Mouse (Mus musculus): ENCODE measurements at regions not wholly inside any gene's neighbourhood (a gene's known extent, or its start where the extent isn't known, plus 50 kb on each side); places are given as distances from the start of the nearest gene placed in this dataset.

DNA sequence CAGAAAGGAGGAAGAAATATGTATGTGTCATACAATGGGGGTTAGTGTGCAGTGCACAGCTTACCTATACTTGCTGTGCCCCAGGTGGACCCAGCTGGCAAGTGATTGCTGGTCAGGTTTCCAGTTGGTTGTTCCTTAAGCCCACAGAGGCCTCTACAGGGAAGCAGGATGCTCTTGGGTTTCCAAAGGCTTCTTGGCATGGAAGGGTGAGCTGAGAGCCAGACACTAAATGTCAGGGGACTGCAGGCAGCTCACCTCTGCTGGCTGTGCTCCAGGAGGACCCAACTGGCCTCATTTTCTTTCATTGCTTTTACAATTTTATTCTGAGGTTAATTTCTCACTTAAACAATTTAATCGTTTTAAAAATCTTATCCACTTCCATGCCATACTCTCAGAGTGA, 108.1 kb downstream of the Gm10184 start:
- no peaks in the 10 kb centered on the region for H3K27me3 ChIP-seq (ENCODE audit: control insufficient read depth, insufficient read depth, low read length)
- no peaks in the 10 kb centered on the region for H3K9me3 ChIP-seq (ENCODE audit: control insufficient read depth, low read length)
- H3K4me3 ChIP-seq (ENCODE audit: low read depth, low read length), result no peak overlapping the region
- H3K27ac ChIP-seq (ENCODE audit: low read depth, low read length), result no peak overlapping the region
- ATAC-seq (replicated peaks; ENCODE audit: low FRiP score) (no peak), DNase-seq (ENCODE audit: low spot score) (no peak)
- H3K36me3 ChIP-seq (ENCODE audit: control insufficient read depth, insufficient read depth, low read length), result no peaks in the 10 kb centered on the region
- H3K9ac ChIP-seq (ENCODE audit: low read length), result no peak overlapping the region
- no peak overlapping the region for H3K4me2 ChIP-seq (ENCODE audit: low read depth, low read length, severe bottlenecking)
- no peaks in the 10 kb centered on the region for H3K4me1 ChIP-seq (replicated peaks; ENCODE audit: control insufficient read depth, insufficient read depth, low read length)
- 86% methylated on average over 1 of the region's 1 CpGs for WGBS

DNA sequence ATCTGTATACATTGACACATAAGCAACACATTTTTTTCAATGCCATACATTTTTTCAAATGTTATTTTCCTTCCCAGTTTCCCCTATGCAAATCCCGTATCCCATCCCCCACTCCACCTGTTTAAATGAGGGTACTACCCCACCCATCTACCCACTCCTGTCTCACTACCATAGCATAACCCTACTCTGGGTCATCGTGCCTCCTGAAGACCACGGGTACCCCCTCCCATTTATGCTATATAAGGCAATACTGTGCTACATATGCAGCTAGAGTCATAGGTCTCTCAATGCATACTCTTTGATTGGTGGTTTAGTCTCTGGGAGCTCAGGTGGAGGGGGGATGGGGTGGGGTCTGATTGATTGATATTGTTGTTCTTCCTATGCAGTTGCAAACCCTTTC, 132.7 kb downstream of the Gm10184 start:
- no peaks in the 10 kb centered on the region for H3K27me3 ChIP-seq (ENCODE audit: control insufficient read depth, insufficient read depth, low read length)
- no peaks in the 10 kb centered on the region for H3K36me3 ChIP-seq (ENCODE audit: control insufficient read depth, insufficient read depth, low read length)
- DNase-seq (ENCODE audit: low spot score), result no peak
- H3K9me3 ChIP-seq (ENCODE audit: control insufficient read depth, low read length), result no peaks in the 10 kb centered on the region
- H3K27ac ChIP-seq (ENCODE audit: low read depth, low read length), result no peak overlapping the region
- no peak for ATAC-seq (replicated peaks; ENCODE audit: low FRiP score)
- no peaks in the 10 kb centered on the region for H3K4me1 ChIP-seq (replicated peaks; ENCODE audit: control insufficient read depth, insufficient read depth, low read length)
- no peak overlapping the region for H3K4me2 ChIP-seq (ENCODE audit: low read depth, low read length, severe bottlenecking)
- H3K4me3 ChIP-seq (ENCODE audit: low read depth, low read length), result no peak overlapping the region
- H3K9ac ChIP-seq (ENCODE audit: low read length), result no peak overlapping the region
- 83% methylated on average over 3 of the region's 3 CpGs for WGBS

DNA sequence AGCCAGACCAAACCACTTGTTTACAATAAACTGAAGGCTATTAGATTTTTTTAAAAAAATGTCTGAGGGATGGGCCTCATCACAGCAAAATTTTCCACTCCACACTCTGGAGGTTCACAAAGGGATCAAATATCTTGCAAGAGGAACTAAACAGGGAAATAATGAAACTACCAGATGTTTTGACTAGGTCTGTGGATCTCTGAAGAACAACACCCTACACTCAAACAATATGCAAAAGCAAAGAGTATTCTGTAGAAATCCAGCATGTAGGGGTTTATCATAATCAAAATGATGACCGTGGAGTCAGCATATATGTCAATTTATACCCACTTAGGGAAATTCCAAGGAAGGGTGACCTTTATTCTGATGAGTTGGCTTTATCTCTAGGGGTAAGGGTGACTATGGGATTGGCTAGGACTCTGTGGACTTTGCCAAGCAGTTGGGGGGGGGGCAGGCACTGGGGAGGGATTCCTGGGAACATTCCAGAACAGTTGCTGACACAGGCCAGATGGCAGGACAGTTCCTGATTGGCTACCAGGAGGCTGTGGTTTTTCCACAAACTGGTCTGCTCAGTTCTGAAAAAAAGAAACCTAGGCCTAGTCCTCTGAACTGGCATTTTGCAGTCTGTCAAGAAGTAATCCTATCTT, 143.9 kb downstream of the Gm10184 start:
- Histone ChIP-seq H3K4me1 (replicated peaks; ENCODE audit: control insufficient read depth, insufficient read depth, low read length) (no peaks in the 10 kb centered on the region), H3K36me3 (ENCODE audit: control insufficient read depth, insufficient read depth, low read length) (no peaks in the 10 kb centered on the region), H3K27ac (ENCODE audit: low read depth, low read length) (no peak overlapping the region), H3K4me3 (ENCODE audit: low read depth, low read length) (no peak overlapping the region), H3K4me2 (ENCODE audit: low read depth, low read length, severe bottlenecking) (no peak overlapping the region), H3K9me3 (ENCODE audit: control insufficient read depth, low read length) (no peaks in the 10 kb centered on the region), H3K9ac (ENCODE audit: low read length) (no peak overlapping the region), H3K27me3 (ENCODE audit: control insufficient read depth, insufficient read depth, low read length) (no peaks in the 10 kb centered on the region)
- DNase-seq (ENCODE audit: low spot score) (no peak), ATAC-seq (replicated peaks; ENCODE audit: low FRiP score) (no peak)
- 89% methylated on average over 1 of the region's 1 CpGs for WGBS

DNA sequence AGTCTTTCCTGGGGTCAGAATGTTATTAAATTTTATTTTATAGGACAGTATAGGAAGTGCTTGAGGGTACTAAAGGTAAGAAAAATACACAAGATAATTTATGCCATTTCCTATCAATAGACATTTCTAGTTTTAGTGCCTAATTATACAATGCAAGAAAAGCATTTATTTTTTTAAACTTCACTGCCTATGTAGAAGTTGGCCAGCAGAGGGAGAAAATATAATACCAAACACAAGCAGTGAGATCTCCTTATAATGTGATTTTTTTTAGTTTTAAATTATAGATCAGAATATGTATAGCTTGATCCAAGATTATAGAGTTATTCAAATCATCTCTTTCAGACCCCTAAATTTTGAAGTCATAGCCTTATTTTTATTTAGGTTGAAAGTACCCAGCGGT, 172.8 kb downstream of the Gm10184 start:
- no peak for ATAC-seq (replicated peaks; ENCODE audit: low FRiP score)
- Histone ChIP-seq H3K27ac (ENCODE audit: low read depth, low read length) (no peak overlapping the region), H3K9ac (ENCODE audit: low read length) (no peak overlapping the region), H3K4me2 (ENCODE audit: low read depth, low read length, severe bottlenecking) (no peak overlapping the region), H3K9me3 (ENCODE audit: control insufficient read depth, low read length) (no peaks in the 10 kb centered on the region), H3K36me3 (ENCODE audit: control insufficient read depth, insufficient read depth, low read length) (no peaks in the 10 kb centered on the region), H3K4me3 (ENCODE audit: low read depth, low read length) (no peak overlapping the region), H3K4me1 (replicated peaks; ENCODE audit: control insufficient read depth, insufficient read depth, low read length) (no peaks in the 10 kb centered on the region), H3K27me3 (ENCODE audit: control insufficient read depth, insufficient read depth, low read length) (no peaks in the 10 kb centered on the region)
- 90% methylated on average over 1 of the region's 1 CpGs for WGBS
- no peak for DNase-seq (ENCODE audit: low spot score)

DNA sequence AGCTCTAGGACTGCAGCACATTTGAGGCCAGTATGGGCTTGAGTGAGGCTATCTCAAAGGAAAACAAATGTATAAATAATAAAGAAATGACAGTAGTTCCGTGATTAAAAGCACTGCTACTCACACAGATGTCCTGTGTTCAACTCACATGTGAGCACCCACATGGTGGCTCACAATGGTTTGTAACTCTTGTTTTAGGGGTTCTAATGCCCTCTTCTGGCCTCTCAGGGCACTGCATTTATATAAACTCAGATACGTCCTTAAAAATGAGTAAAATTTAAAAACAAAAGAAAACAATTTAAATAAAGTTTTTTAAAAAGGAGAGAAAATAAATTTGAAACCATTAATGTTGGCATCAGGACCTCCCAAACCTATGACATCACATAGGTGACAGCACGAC, 184.7 kb downstream of the Gm10184 start:
- no peak for DNase-seq (ENCODE audit: low spot score)
- no peak overlapping the region for H3K27ac ChIP-seq (ENCODE audit: low read depth, low read length)
- no peak overlapping the region for H3K4me3 ChIP-seq (ENCODE audit: low read depth, low read length)

DNA sequence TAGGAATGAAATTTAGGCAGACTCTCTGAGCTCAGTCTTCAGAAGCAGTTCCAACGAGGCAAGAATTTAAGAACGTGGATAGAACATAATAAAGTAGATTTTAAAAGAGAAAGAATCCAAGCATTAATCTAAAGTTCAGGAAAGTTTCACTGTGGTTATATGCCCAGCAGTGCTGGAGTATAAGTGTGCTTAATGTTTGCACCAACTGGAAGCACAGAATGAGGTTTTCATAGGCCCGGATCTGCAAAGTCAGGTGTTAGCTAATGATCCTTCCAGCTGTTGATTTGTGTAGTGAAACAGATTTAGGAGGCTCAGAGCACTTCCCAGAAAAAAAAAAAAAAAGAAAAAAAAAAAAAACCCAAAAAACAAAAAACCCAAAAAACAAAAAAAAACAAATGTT, 228.5 kb downstream of the Gm10184 start:
- Histone ChIP-seq H3K4me3 (ENCODE audit: low read depth, low read length) (no peak overlapping the region), H3K4me2 (ENCODE audit: low read depth, low read length, severe bottlenecking) (no peak overlapping the region), H3K4me1 (replicated peaks; ENCODE audit: control insufficient read depth, insufficient read depth, low read length) (no peaks in the 10 kb centered on the region), H3K9ac (ENCODE audit: low read length) (no peak overlapping the region), H3K36me3 (ENCODE audit: control insufficient read depth, insufficient read depth, low read length) (no peaks in the 10 kb centered on the region), H3K27ac (ENCODE audit: low read depth, low read length) (no peak overlapping the region), H3K9me3 (ENCODE audit: control insufficient read depth, low read length) (no peaks in the 10 kb centered on the region), H3K27me3 (ENCODE audit: control insufficient read depth, insufficient read depth, low read length) (no peaks in the 10 kb centered on the region)
- DNase-seq (ENCODE audit: low spot score) (no peak), ATAC-seq (replicated peaks; ENCODE audit: low FRiP score) (no peak)
- WGBS, result 72% methylated on average over 3 of the region's 3 CpGs

More for the DNA sequence above, 184.7 kb downstream of the Gm10184 start:
- Histone ChIP-seq H3K9ac (ENCODE audit: low read length) (no peak overlapping the region), H3K36me3 (ENCODE audit: control insufficient read depth, insufficient read depth, low read length) (no peaks in the 10 kb centered on the region), H3K4me1 (replicated peaks; ENCODE audit: control insufficient read depth, insufficient read depth, low read length) (no peaks in the 10 kb centered on the region), H3K9me3 (ENCODE audit: control insufficient read depth, low read length) (no peaks in the 10 kb centered on the region), H3K27me3 (ENCODE audit: control insufficient read depth, insufficient read depth, low read length) (no peaks in the 10 kb centered on the region), H3K4me2 (ENCODE audit: low read depth, low read length, severe bottlenecking) (no peak overlapping the region)
- ATAC-seq (replicated peaks; ENCODE audit: low FRiP score), result peak; percentile 14; the same call in 1 of the 2 replicates
- 54% methylated on average over 3 of the region's 3 CpGs for WGBS

DNA sequence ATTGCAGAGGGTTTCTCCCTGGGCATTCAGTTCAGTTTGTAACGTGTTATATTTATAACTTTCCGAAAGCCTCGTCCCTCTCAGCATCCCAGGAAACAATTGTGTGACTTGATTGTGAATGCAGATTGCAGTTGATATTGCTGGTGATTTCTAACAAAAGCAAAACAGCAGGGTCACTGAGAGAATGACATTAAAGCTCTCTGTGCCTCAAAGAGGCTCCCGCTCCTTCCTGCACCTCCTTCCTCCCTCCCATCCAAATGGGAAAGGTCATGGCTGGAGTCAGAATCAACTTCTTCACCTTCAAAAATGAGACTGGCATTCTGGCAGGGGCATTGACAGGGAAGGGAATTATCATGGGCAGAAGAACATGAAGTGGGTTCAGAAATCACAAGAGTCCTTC, 251.9 kb downstream of the Gm10184 start:
- Histone ChIP-seq H3K9me3 (ENCODE audit: control insufficient read depth, low read length) (no peaks in the 10 kb centered on the region), H3K27ac (ENCODE audit: low read depth, low read length) (no peak overlapping the region), H3K27me3 (ENCODE audit: control insufficient read depth, insufficient read depth, low read length) (no peaks in the 10 kb centered on the region), H3K4me1 (replicated peaks; ENCODE audit: control insufficient read depth, insufficient read depth, low read length) (no peaks in the 10 kb centered on the region), H3K4me2 (ENCODE audit: low read depth, low read length, severe bottlenecking) (no peak overlapping the region), H3K4me3 (ENCODE audit: low read depth, low read length) (no peak overlapping the region), H3K9ac (ENCODE audit: low read length) (no peak overlapping the region), H3K36me3 (ENCODE audit: control insufficient read depth, insufficient read depth, low read length) (no peaks in the 10 kb centered on the region)
- 30% methylated on average over 4 of the region's 4 CpGs for WGBS
- DNase-seq (ENCODE audit: low spot score), result no peak
- no peak for ATAC-seq (replicated peaks; ENCODE audit: low FRiP score)

DNA sequence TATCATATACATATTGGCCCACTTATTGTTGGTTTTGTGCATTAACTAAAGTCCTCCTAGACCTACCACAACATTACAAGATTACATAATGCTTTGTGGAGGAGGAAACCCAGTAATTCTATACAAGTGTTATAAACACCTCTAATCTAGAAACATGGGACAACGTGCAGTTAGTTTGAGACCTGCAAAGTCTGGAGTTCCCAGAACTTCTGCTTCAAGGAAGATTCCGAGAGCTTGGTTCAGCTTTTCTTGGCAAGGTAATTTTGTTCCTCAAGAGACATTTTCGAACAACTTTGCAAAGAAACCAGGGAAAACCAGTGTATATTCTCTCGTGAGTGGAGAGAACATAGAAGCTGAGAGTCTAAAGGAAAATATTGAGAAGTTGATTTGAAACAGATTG, 254.0 kb downstream of the Gm10184 start:
- Histone ChIP-seq H3K9me3 (ENCODE audit: control insufficient read depth, low read length) (no peaks in the 10 kb centered on the region), H3K4me3 (ENCODE audit: low read depth, low read length) (no peak overlapping the region), H3K36me3 (ENCODE audit: control insufficient read depth, insufficient read depth, low read length) (no peaks in the 10 kb centered on the region), H3K4me2 (ENCODE audit: low read depth, low read length, severe bottlenecking) (no peak overlapping the region), H3K27ac (ENCODE audit: low read depth, low read length) (no peak overlapping the region), H3K9ac (ENCODE audit: low read length) (no peak overlapping the region), H3K4me1 (replicated peaks; ENCODE audit: control insufficient read depth, insufficient read depth, low read length) (no peaks in the 10 kb centered on the region), H3K27me3 (ENCODE audit: control insufficient read depth, insufficient read depth, low read length) (no peaks in the 10 kb centered on the region)
- no peak for ATAC-seq (replicated peaks; ENCODE audit: low FRiP score)
- 83% methylated on average over 4 of the region's 4 CpGs for WGBS
- no peak for DNase-seq (ENCODE audit: low spot score)

DNA sequence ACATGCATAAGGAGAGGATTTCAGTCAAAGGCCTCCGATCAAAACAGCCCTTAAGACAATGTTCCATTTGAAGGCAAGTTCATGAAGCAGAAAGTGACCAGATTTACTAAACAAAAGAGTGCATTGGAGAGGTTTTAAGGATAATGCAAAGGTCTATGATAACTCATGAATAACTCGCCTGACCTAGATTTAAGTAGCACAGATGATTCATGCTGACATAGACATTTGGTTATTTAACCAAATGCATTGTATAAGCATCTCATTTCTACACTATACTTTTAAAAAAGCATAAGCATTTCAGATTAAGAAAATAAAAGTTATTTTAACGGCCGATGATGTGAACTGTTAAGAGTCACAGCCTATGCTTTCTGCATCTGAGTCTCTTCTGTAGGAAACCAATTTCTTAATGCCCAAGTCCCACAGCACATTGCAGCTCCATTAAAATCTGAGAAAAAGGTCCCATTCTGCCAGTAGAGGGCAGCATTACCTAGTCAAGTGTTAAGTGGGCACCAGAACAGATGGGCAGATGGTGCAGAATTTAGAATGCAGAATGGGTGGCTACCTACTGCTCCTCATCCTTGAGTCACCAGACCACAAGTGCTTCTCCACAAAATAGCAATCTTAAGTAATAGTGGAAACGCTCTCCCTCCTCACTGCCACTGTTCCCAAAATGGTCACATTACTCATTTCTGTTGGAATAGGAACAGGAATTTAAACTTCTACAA, 256.0 kb downstream of the Gm10184 start:
- Histone ChIP-seq H3K9me3 (ENCODE audit: control insufficient read depth, low read length) (no peaks in the 10 kb centered on the region), H3K36me3 (ENCODE audit: control insufficient read depth, insufficient read depth, low read length) (no peaks in the 10 kb centered on the region), H3K27me3 (ENCODE audit: control insufficient read depth, insufficient read depth, low read length) (no peaks in the 10 kb centered on the region), H3K4me2 (ENCODE audit: low read depth, low read length, severe bottlenecking) (no peak overlapping the region), H3K4me3 (ENCODE audit: low read depth, low read length) (no peak overlapping the region), H3K4me1 (replicated peaks; ENCODE audit: control insufficient read depth, insufficient read depth, low read length) (no peaks in the 10 kb centered on the region), H3K9ac (ENCODE audit: low read length) (no peak overlapping the region), H3K27ac (ENCODE audit: low read depth, low read length) (no peak overlapping the region)
- DNase-seq (ENCODE audit: low spot score), result peak; percentile 57
- 65% methylated on average over 5 of the region's 5 CpGs for WGBS
- peak; percentile 81 for ATAC-seq (replicated peaks; ENCODE audit: low FRiP score)
